Mouse (Mus musculus) kidney, postnatal 0 days (tissue): ENCODE measurements at regions not wholly inside any gene's neighbourhood (a gene's known extent, or its start where the extent isn't known, plus 50 kb on each side); places are given as distances from the start of the nearest gene placed in this dataset.

Experiments
- ATAC-seq: fragments of 200-750 bp; cut with Nextera tagmentation; replicated peaks from 2 replicates; pipeline ENCODE4 v1.8.0; 2017; ENCODE audit warnings: low read depth, moderate number of reproducible peaks, moderate TSS enrichment, moderate library complexity; ENCODE audit not compliant: low FRiP score
- DNase-seq: peaks from one replicate; pipeline ENCODE4 v3.0.0-alpha.2; 2016; ENCODE audit warnings: low spot score
- H3K27ac ChIP-seq: fragments of 300-500 bp; sonication (generic); 2 replicates; pipeline ENCODE4 v1.5.1; 2014; ENCODE audit warnings: mild to moderate bottlenecking
- H3K27me3 ChIP-seq: fragments of 300-500 bp; sonication (generic); 2 replicates; pipeline ENCODE4 v1.6.1; 2014; ENCODE audit warnings: low read length, mixed read lengths; ENCODE audit not compliant: insufficient read depth
- H3K36me3 ChIP-seq: fragments of 300-500 bp; sonication (generic); 2 replicates; pipeline ENCODE4 v1.6.1; 2014; ENCODE audit warnings: low read length, mixed read lengths; ENCODE audit not compliant: insufficient read depth
- H3K4me1 ChIP-seq: fragments of 300-500 bp; sonication (generic); replicated peaks from 2 replicates; pipeline ENCODE4 v1.6.1; 2014; ENCODE audit warnings: antibody characterized with exemption, low read length, mixed read lengths; ENCODE audit not compliant: insufficient read depth
- H3K4me2 ChIP-seq: fragments of 300-500 bp; sonication (generic); 2 replicates; pipeline ENCODE4 v1.6.1; 2014; ENCODE audit warnings: mild to moderate bottlenecking, low read length, moderate library complexity, mixed read lengths
- H3K4me3 ChIP-seq: fragments of 300-500 bp; sonication (generic); replicated peaks from 2 replicates; pipeline ENCODE4 v1.5.1; 2014; ENCODE audit warnings: low read depth, low read length
- H3K9ac ChIP-seq: fragments of 300-500 bp; sonication (generic); 2 replicates; pipeline ENCODE4 v1.6.1; 2014; ENCODE audit warnings: low read depth, low read length
- H3K9me3 ChIP-seq: fragments of 300-500 bp; sonication (generic); replicated peaks from 2 replicates; pipeline ENCODE4 v1.6.1; 2016; ENCODE audit warnings: low read length, inconsistent platforms, mixed read lengths
- CTCF ChIP-seq: IDR thresholded peaks from 2 replicates; pipeline ENCODE4 v1.5.1; 2016; ENCODE audit warnings: antibody characterized with exemption, low read depth, mild to moderate bottlenecking, moderate library complexity
- WGBS: fragments of 180-500 bp; shearing (Covaris S2); extraction: QIAGEN DNeasy Blood & Tissue Kit; methylation state at CpG from one replicate; pipeline ENCODE4 v1.1.7; 2014; 5-methylcytosine and 5-hydroxymethylcytosine counted together

DNA sequence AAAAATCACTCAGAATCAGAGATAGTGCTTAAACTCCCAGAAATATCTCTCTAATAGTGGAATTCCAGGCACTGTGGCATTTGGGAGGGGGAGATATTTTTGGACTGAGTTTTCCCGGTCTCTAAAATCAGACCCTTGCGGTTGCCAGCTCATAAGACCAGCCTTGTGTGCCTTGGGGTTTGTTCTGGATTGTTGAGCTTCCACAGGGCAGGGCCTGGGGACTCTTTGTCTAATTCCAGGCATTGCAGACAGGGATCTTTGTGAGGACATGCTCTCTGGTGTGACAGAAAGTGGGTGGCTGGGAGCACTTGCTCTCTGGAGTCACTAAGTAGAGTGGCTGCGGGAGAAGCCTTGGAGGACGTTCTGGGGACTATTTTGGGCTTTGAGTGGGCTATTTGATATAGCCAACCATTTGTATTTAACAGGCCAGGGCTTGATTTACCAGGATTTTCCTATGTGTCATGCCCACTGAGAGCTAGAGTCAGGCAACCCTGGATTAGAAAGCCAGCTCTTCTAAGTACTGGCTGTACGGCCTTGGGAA lies 138.7 kb downstream of the Foxo1 start:
- no peak overlapping the region for H3K4me3 ChIP-seq
- DNase-seq = no peak
- H3K4me2 ChIP-seq = no peak overlapping the region
- no peak for TF ChIP-seq CTCF
- H3K36me3 ChIP-seq = no peaks in the 10 kb centered on the region
- H3K9ac ChIP-seq = no peak overlapping the region
- H3K4me1 ChIP-seq = 0 out of 2 replicates have a peak, but pooled peaks cover 5% of the 10 kb centered on the region
- H3K9me3 ChIP-seq = no peaks in the 10 kb centered on the region
- ATAC-seq = no peak
- 79% methylated on average over 5 of the region's 5 CpGs for WGBS
- H3K27ac ChIP-seq = no peak overlapping the region
- H3K27me3 ChIP-seq = no peaks in the 10 kb centered on the region

GRCm38 (mm10) chr3:52404636-52405035 lies 136.5 kb downstream of the Foxo1 start:
- Histone ChIP-seq H3K27me3 (no peaks in the 10 kb centered on the region), H3K4me1 (peaks cover 14% of the 10 kb centered on the region), H3K4me3 (no peak overlapping the region), H3K9ac (no peak overlapping the region), H3K9me3 (no peaks in the 10 kb centered on the region), H3K4me2 (no peak overlapping the region), H3K36me3 (no peaks in the 10 kb centered on the region), H3K27ac (peak overlapping the region; percentile 42)
- no peak for ATAC-seq
- 12% methylated on average over 4 of the region's 4 CpGs for WGBS
- peak; percentile 67 for DNase-seq
- no peak for TF ChIP-seq CTCF

DNA sequence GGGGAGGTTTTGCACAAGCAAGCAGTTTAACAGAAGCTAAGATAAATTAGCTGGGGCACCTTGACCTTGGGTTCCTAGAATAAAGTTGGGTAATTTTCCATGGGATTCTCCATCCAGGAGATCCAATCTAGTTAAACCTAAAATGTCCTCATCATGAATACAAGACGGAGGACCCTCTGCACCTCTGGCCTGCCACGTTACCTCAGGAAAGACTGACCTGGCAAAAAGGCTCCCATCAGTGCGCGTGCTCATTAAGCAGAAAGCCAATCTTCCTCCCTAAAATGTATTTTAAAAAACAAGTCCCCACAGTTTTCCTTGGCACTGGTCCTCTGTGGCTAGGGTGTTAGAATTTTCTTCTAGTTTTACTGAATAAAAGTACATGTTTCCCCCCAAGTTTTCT lies 134.9 kb downstream of the Foxo1 start:
- TF ChIP-seq CTCF = no peak
- Histone ChIP-seq H3K9me3 (no peaks in the 10 kb centered on the region), H3K36me3 (no peaks in the 10 kb centered on the region), H3K27me3 (no peaks in the 10 kb centered on the region), H3K4me3 (no peak overlapping the region), H3K4me1 (peaks cover 14% of the 10 kb centered on the region), H3K9ac (no peak overlapping the region), H3K4me2 (no peak overlapping the region), H3K27ac (no peak overlapping the region)
- no peak for DNase-seq
- no peak for ATAC-seq
- WGBS = 96% methylated on average over 4 of the region's 4 CpGs
